Mouse (Mus musculus) liver, embryonic 12.5 days (tissue): ENCODE data around the gene Ankrd33. TPM values are rescaled to one million over a fixed set of nuclear protein-coding genes. Genes with fewer than 3 reads are reported as not detected.

Experiments
- ATAC-seq: fragments of 200-750 bp; cut with Nextera tagmentation; 2 replicates; pipeline ENCODE4 v1.8.0; 2017; ENCODE audit warnings: moderate number of reproducible peaks, mild to moderate bottlenecking, moderate library complexity
- H3K27ac ChIP-seq: fragments of 300-500 bp; sonication (generic); 2 replicates; pipeline ENCODE4 v1.5.1; 2016; ENCODE audit warnings: mild to moderate bottlenecking
- H3K27me3 ChIP-seq: fragments of 300-500 bp; sonication (generic); replicated peaks from 2 replicates; pipeline ENCODE4 v1.6.1; 2016; ENCODE audit warnings: mild to moderate bottlenecking, moderate library complexity
- H3K36me3 ChIP-seq: fragments of 300-500 bp; sonication (generic); 2 replicates; pipeline ENCODE4 v1.6.1; 2016; ENCODE audit warnings: mild to moderate bottlenecking, moderate library complexity
- H3K4me1 ChIP-seq: fragments of 300-500 bp; sonication (generic); 2 replicates; pipeline ENCODE4 v1.6.1; 2016
- H3K4me2 ChIP-seq: fragments of 300-500 bp; sonication (generic); 2 replicates; pipeline ENCODE4 v1.6.1; 2016; ENCODE audit warnings: mild to moderate bottlenecking, moderate library complexity
- H3K4me3 ChIP-seq: fragments of 300-500 bp; sonication (generic); 2 replicates; pipeline ENCODE4 v1.5.1; 2016; ENCODE audit warnings: mild to moderate bottlenecking, moderate library complexity
- H3K9ac ChIP-seq: fragments of 300-500 bp; sonication (generic); 2 replicates; pipeline ENCODE4 v1.6.1; 2016; ENCODE audit warnings: mild to moderate bottlenecking, moderate library complexity
- H3K9me3 ChIP-seq: fragments of 300-500 bp; sonication (generic); replicated peaks from 2 replicates; pipeline ENCODE4 v1.6.1; 2016; ENCODE audit warnings: mild to moderate bottlenecking, moderate library complexity
- WGBS: fragments of 180-500 bp; shearing (Covaris S2); methylation state at CpG from one replicate; pipeline ENCODE4 v1.1.7; 2016; ENCODE audit not compliant: insufficient replicate concordance; 5-methylcytosine and 5-hydroxymethylcytosine counted together
- polyA plus RNA-seq: library from polyadenylated mRNA; unstranded; fragments of >200 nt; fragmentation: Nextera tagmentation; extraction: Ambion mirVana; gene quantifications from 2 replicates; pipeline ENCODE4 v1.2.1, GENCODE M21; 2016

The Ankrd33 gene
- polyA plus RNA-seq, 1 experiment from 2014 or later, result not detected

GRCm38 (mm10) chr15:101128181-101129089 is 12.9 kb downstream of the Ankrd33 start, which contains the start of gene Acvrl1:
Acvrl1 (plus strand) TSS chr15:101128522.
- H3K9me3 ChIP-seq, result no peaks in the 10 kb centered on the region; the same call in 1 of the 2 replicates
- no peak for ATAC-seq
- H3K4me3 ChIP-seq, result peak within 1 kb of the TSS; percentile 36
- H3K27ac ChIP-seq, result no peak within 1 kb of the TSS
- WGBS, result 5% methylated on average over 46 of the region's 46 CpGs
- H3K4me2 ChIP-seq, result peak within 1 kb of the TSS; percentile 59
- 0 out of 2 replicates have a peak within 1 kb of the TSS, but pooled peaks have one; percentile 47 for H3K9ac ChIP-seq
- H3K4me1 ChIP-seq, result 0 out of 2 replicates have a peak, but pooled peaks cover 10% of the 10 kb centered on the region
- H3K36me3 ChIP-seq, result no peaks in the 10 kb centered on the region
- H3K27me3 ChIP-seq, result peaks cover 81% of the 10 kb centered on the region

GRCm38 (mm10) chr15:101129412-101129811 is 13.9 kb downstream of the Ankrd33 start:
- Histone ChIP-seq H3K36me3 (no peaks in the 10 kb centered on the region), H3K4me3 (no peak overlapping the region), H3K27ac (no peak overlapping the region), H3K27me3 (peaks cover 91% of the 10 kb centered on the region), H3K4me2 (peak overlapping the region; percentile 59; the same call in 1 of the 2 replicates), H3K9ac (no peak overlapping the region), H3K9me3 (no peaks in the 10 kb centered on the region; the same call in 1 of the 2 replicates), H3K4me1 (peaks cover 16% of the 10 kb centered on the region; the same call in 1 of the 2 replicates)
- ATAC-seq, result no peak
- 25% methylated on average over 5 of the region's 5 CpGs for WGBS

- Histone ChIP-seq H3K27me3 (peaks cover 99% of the 10 kb centered on the region), H3K9me3 (no peaks in the 10 kb centered on the region), H3K4me3 (no peak overlapping the region), H3K4me1 (peaks cover 19% of the 10 kb centered on the region; the same call in 1 of the 2 replicates), H3K4me2 (no peak overlapping the region), H3K36me3 (no peaks in the 10 kb centered on the region), H3K9ac (no peak overlapping the region), H3K27ac (no peak overlapping the region)
- WGBS, result 10% methylated on average over 11 of the region's 11 CpGs
- ATAC-seq, result no peak
These were observed 15.9 kb downstream of the Ankrd33 start for GRCm38 (mm10) chr15:101131498-101131897.

- Histone ChIP-seq H3K27ac (no peak overlapping the region), H3K27me3 (peaks cover 98% of the 10 kb centered on the region), H3K4me2 (no peak overlapping the region), H3K9me3 (no peaks in the 10 kb centered on the region), H3K9ac (no peak overlapping the region), H3K4me3 (no peak overlapping the region), H3K36me3 (no peaks in the 10 kb centered on the region), H3K4me1 (peaks cover 19% of the 10 kb centered on the region; the same call in 1 of the 2 replicates)
- 51% methylated on average over 6 of the region's 6 CpGs for WGBS
- no peak for ATAC-seq
These were observed 16.5 kb downstream of the Ankrd33 start for GRCm38 (mm10) chr15:101132041-101132440.

- WGBS, result 40% methylated on average over 6 of the region's 6 CpGs
- H3K9me3 ChIP-seq, result no peaks in the 10 kb centered on the region
- no peak overlapping the region for H3K4me3 ChIP-seq
- H3K9ac ChIP-seq, result no peak overlapping the region
- H3K27me3 ChIP-seq, result peaks cover 98% of the 10 kb centered on the region
- H3K27ac ChIP-seq, result no peak overlapping the region
- H3K4me2 ChIP-seq, result no peak overlapping the region
- no peak for ATAC-seq
- H3K36me3 ChIP-seq, result no peaks in the 10 kb centered on the region
- H3K4me1 ChIP-seq, result peaks cover 22% of the 10 kb centered on the region
These were observed 17.2 kb downstream of the Ankrd33 start for GRCm38 (mm10) chr15:101132761-101133160.

- Histone ChIP-seq H3K4me2 (0 out of 2 replicates have a peak overlapping the region, but pooled peaks have one; percentile 17), H3K9me3 (no peaks in the 10 kb centered on the region), H3K27ac (0 out of 2 replicates have a peak overlapping the region, but pooled peaks have one; percentile 10), H3K36me3 (no peaks in the 10 kb centered on the region), H3K9ac (no peak overlapping the region), H3K4me1 (peaks cover 21% of the 10 kb centered on the region), H3K4me3 (no peak overlapping the region), H3K27me3 (peaks cover 97% of the 10 kb centered on the region)
- 25% methylated on average over 15 of the region's 15 CpGs for WGBS
- no peak for ATAC-seq
These were observed 18.6 kb downstream of the Ankrd33 start for GRCm38 (mm10) chr15:101133993-101134704.

GRCm38 (mm10) chr15:101135405-101135804 is 19.9 kb downstream of the Ankrd33 start:
- ATAC-seq, result no peak
- H3K27me3 ChIP-seq, result peaks cover 88% of the 10 kb centered on the region
- H3K4me3 ChIP-seq, result no peak overlapping the region
- H3K36me3 ChIP-seq, result no peaks in the 10 kb centered on the region
- H3K9ac ChIP-seq, result no peak overlapping the region
- H3K4me2 ChIP-seq, result no peak overlapping the region
- no peak overlapping the region for H3K27ac ChIP-seq
- 48% methylated on average over 8 of the region's 8 CpGs for WGBS
- H3K9me3 ChIP-seq, result no peaks in the 10 kb centered on the region
- peaks cover 34% of the 10 kb centered on the region for H3K4me1 ChIP-seq

- H3K27me3 ChIP-seq, result peaks cover 74% of the 10 kb centered on the region
- H3K27ac ChIP-seq, result no peak overlapping the region
- ATAC-seq, result no peak
- no peaks in the 10 kb centered on the region for H3K36me3 ChIP-seq
- no peaks in the 10 kb centered on the region for H3K9me3 ChIP-seq
- peaks cover 44% of the 10 kb centered on the region for H3K4me1 ChIP-seq
- H3K4me3 ChIP-seq, result no peak overlapping the region
- no peak overlapping the region for H3K9ac ChIP-seq
- H3K4me2 ChIP-seq, result no peak overlapping the region
- 76% methylated on average over 11 of the region's 11 CpGs for WGBS
These were observed 21.9 kb downstream of the Ankrd33 start for GRCm38 (mm10) chr15:101137455-101137854.

GRCm38 (mm10) chr15:101138675-101139074 is 23.1 kb downstream of the Ankrd33 start:
- 56% methylated on average over 3 of the region's 3 CpGs for WGBS

GRCm38 (mm10) chr15:101139885-101140284 is 24.3 kb downstream of the Ankrd33 start:
- Histone ChIP-seq H3K9me3 (no peaks in the 10 kb centered on the region), H3K4me2 (no peak overlapping the region), H3K9ac (no peak overlapping the region), H3K27ac (no peak overlapping the region), H3K4me1 (peaks cover 53% of the 10 kb centered on the region), H3K36me3 (no peaks in the 10 kb centered on the region), H3K27me3 (peaks cover 59% of the 10 kb centered on the region), H3K4me3 (no peak overlapping the region)
- ATAC-seq, result peak; percentile 55
- 8% methylated on average over 12 of the region's 12 CpGs for WGBS

More at GRCm38 (mm10) chr15:101138675-101139074, 23.1 kb downstream of the Ankrd33 start:
- Histone ChIP-seq H3K4me2 (no peak overlapping the region), H3K4me1 (peaks cover 55% of the 10 kb centered on the region), H3K4me3 (no peak overlapping the region), H3K27me3 (peaks cover 68% of the 10 kb centered on the region), H3K9me3 (no peaks in the 10 kb centered on the region), H3K36me3 (no peaks in the 10 kb centered on the region), H3K27ac (no peak overlapping the region), H3K9ac (no peak overlapping the region)
- ATAC-seq, result no peak

GRCm38 (mm10) chr15:101140587-101140986 is 25.0 kb downstream of the Ankrd33 start:
- H3K9ac ChIP-seq, result no peak overlapping the region
- H3K4me2 ChIP-seq, result peak overlapping the region; percentile 38; the same call in 1 of the 2 replicates
- no peaks in the 10 kb centered on the region for H3K9me3 ChIP-seq
- H3K4me3 ChIP-seq, result no peak overlapping the region
- H3K36me3 ChIP-seq, result no peaks in the 10 kb centered on the region
- peaks cover 60% of the 10 kb centered on the region for H3K4me1 ChIP-seq
- WGBS, result 34% methylated on average over 6 of the region's 6 CpGs
- no peak overlapping the region for H3K27ac ChIP-seq
- peaks cover 52% of the 10 kb centered on the region for H3K27me3 ChIP-seq
- ATAC-seq, result no peak
